Mouse (Mus musculus): ENCODE results near the gene Neurl3. TPM values are rescaled to one million over a fixed set of nuclear protein-coding genes. Genes with fewer than 3 reads are reported as not detected.

Gene Neurl3
- total and polyA plus RNA-seq, 2 experiments from 2014 or later: 0.16 to 1.8 TPM

DNA sequence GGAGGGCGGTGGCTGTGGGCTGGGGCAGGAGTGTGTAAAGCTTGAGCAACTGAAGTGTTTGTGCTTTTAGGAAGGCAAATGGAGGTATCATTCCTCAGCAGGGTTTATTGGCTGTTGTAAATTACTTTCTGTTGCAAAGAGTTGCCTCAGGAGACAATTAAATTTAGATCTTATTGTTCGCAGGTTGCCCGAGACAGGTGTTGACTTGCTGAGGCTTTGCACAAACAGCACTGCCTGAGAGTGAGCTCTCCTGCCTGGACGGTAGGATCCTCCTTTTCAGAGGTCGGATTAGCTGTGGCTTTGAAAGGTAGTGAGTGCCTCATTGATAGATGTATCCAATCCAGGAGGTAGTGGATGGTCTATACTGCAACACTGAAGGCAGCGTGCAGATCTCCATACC lies 31.6 kb upstream of the Neurl3 start:
- no peaks in the 10 kb centered on the region for H3K36me3 ChIP-seq (ENCODE audit: insufficient read depth, low read length)
- H3K27me3 ChIP-seq (ENCODE audit: insufficient read depth, low read length): no peaks in the 10 kb centered on the region
- no peak overlapping the region for H3K27ac ChIP-seq
- H3K9ac ChIP-seq (replicated peaks; ENCODE audit: low read length): no peak overlapping the region
- DNase-seq (ENCODE audit: low spot score) (no peak), ATAC-seq (no peak)
- WGBS: 81% methylated on average over 6 of the region's 6 CpGs
- H3K9me3 ChIP-seq (ENCODE audit: low read length): no peaks in the 10 kb centered on the region
- TF ChIP-seq CTCF (IDR thresholded peaks at IDR 0.05; ENCODE audit: low read depth): no peak
- peaks cover 8% of the 10 kb centered on the region; the same call in 1 of the 2 replicates for H3K4me1 ChIP-seq (ENCODE audit: insufficient read depth, low read length)
- no peak overlapping the region for H3K4me3 ChIP-seq (ENCODE audit: low read length)
- H3K4me2 ChIP-seq (ENCODE audit: low read depth, low read length): no peak overlapping the region

DNA sequence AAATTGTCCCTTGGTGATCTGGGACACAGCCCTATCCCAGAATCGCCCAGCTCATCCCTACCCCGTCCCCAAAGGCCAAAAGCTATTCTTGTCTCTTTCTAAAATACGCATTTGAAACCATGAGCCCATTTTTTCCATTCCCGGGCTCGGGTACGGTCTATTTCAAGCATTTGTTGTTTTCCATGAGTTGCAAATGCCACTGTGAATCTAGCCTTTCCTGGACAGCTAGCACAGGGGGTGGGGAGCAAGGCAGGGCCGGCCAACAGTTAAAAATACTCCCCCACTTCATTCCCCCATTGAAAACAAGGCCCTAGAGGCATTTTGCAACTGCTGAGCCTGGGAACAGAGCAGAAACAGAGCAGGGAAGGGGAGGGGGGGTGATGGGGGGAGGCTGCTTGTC lies 30.3 kb upstream of the Neurl3 start:
- Histone ChIP-seq H3K27ac (no peak overlapping the region), H3K36me3 (ENCODE audit: insufficient read depth, low read length) (no peaks in the 10 kb centered on the region), H3K9me3 (ENCODE audit: low read length) (no peaks in the 10 kb centered on the region), H3K27me3 (ENCODE audit: insufficient read depth, low read length) (no peaks in the 10 kb centered on the region), H3K4me2 (ENCODE audit: low read depth, low read length) (no peak overlapping the region), H3K4me1 (ENCODE audit: insufficient read depth, low read length) (peaks cover 8% of the 10 kb centered on the region; the same call in 1 of the 2 replicates), H3K4me3 (ENCODE audit: low read length) (no peak overlapping the region), H3K9ac (replicated peaks; ENCODE audit: low read length) (no peak overlapping the region)
- no peak for ATAC-seq
- 67% methylated on average over 7 of the region's 7 CpGs for WGBS
- no peak for DNase-seq (ENCODE audit: low spot score)
- TF ChIP-seq CTCF (IDR thresholded peaks at IDR 0.05; ENCODE audit: low read depth): no peak

DNA sequence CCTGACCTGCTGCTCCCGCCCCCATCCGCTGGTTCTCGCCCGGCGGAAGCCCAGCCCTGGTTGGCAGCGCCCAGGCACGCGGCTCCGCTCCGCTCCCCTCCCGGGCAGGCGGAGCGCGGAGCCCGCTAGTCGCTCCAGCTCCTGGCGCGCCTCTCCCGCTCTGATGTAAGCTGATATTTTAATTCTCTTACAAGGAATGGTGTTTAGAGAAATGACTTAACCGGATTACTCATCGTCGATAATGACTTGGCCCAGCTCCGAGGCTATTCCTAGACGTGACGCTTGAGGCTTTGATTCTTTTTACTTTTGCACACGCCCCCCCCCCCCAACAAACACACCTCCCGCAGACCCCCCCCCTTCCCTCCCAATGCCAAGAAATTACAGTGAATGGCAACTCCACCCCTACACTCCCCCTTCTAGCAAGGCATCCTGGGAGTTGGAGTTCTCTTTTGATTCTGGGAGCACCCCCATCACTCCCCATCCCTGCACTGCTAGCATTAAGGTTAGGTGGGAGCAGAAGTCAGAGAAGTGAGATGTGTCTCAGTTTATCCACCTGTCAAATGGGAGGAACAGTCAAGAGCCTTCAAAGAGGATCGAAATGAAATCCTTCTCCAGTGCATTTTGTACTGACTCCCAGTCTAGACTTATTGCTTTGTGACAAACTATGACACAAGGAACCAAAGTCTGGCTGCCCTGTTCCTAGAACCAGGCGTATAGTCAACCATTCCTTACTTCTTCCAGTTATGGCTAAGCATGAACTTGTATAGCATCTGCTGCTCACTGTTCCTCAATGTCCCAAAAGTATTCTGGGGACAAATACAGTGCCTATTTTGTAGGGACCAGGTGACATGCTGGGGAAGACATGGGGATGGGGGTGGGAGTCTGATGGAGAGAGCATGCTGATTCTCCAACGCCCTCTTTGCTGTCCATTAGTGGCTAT lies 29.2 kb upstream of the Neurl3 start:
- Histone ChIP-seq H3K36me3 (ENCODE audit: insufficient read depth, low read length) (no peaks in the 10 kb centered on the region), H3K27ac (no peak overlapping the region), H3K9ac (replicated peaks; ENCODE audit: low read length) (peak overlapping the region; percentile 40), H3K9me3 (ENCODE audit: low read length) (no peaks in the 10 kb centered on the region), H3K4me3 (ENCODE audit: low read length) (peak overlapping the region; percentile 30), H3K27me3 (ENCODE audit: insufficient read depth, low read length) (no peaks in the 10 kb centered on the region), H3K4me2 (ENCODE audit: low read depth, low read length) (peak overlapping the region; percentile 74), H3K4me1 (ENCODE audit: insufficient read depth, low read length) (peaks cover 8% of the 10 kb centered on the region; the same call in 1 of the 2 replicates)
- DNase-seq (ENCODE audit: low spot score) (peak; percentile 79), ATAC-seq (peak; percentile 64)
- 9% methylated on average over 30 of the region's 30 CpGs for WGBS
- no peak for TF ChIP-seq CTCF (IDR thresholded peaks at IDR 0.05; ENCODE audit: low read depth)

DNA sequence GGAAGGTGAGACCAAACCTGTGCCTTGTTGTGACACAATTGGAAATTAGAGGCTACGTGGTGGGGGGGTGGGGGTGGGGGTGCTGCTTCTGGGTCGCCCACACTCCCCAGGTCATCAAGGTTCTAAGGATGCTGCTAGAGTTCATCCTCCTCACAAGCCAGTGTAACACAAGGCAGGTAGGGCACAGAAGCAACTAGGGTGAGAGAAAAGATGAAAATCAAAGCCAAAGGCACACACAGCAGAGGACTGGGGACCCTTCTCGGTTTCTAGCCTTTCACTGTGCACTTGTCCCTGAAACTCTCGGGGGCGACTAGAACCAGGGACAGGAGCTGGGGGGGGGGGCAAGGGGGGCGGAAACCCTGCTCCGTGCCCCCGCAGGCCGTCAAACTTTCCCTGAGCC lies 28.5 kb upstream of the Neurl3 start:
- H3K36me3 ChIP-seq (ENCODE audit: insufficient read depth, low read length): no peaks in the 10 kb centered on the region
- peak overlapping the region; percentile 40 for H3K9ac ChIP-seq (replicated peaks; ENCODE audit: low read length)
- no peaks in the 10 kb centered on the region for H3K9me3 ChIP-seq (ENCODE audit: low read length)
- WGBS: 14% methylated on average over 9 of the region's 9 CpGs
- no peak for ATAC-seq
- no peaks in the 10 kb centered on the region for H3K27me3 ChIP-seq (ENCODE audit: insufficient read depth, low read length)
- H3K4me2 ChIP-seq (ENCODE audit: low read depth, low read length): peak overlapping the region; percentile 74
- H3K4me3 ChIP-seq (ENCODE audit: low read length): peak overlapping the region; percentile 30
- 0 out of 2 replicates have a peak, but pooled peaks cover under 1% of the 10 kb centered on the region for H3K4me1 ChIP-seq (ENCODE audit: insufficient read depth, low read length)
- no peak for DNase-seq (ENCODE audit: low spot score)
- no peak overlapping the region for H3K27ac ChIP-seq
- TF ChIP-seq CTCF (IDR thresholded peaks at IDR 0.05; ENCODE audit: low read depth): no peak

DNA sequence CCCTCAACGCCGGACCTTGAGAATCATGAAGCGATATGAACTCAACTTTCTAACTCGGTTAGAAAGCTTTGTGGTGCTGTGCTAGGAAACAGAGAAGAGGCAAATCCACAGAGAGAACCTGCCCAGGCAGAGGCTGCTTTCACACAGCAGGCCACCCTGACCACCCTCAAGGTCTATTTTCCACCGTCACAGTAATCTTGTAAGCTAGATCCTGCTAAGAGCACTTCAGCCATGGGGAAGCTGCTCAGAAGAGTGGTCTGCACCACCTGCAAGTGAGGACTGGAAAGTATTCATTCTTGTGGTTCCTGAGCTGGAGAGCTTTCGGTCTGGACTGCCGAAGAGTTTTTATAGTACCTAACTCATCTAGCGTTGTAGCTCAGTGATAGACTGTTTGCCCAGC lies 27.8 kb upstream of the Neurl3 start:
- no peak overlapping the region for H3K4me3 ChIP-seq (ENCODE audit: low read length)
- H3K9ac ChIP-seq (replicated peaks; ENCODE audit: low read length): no peak overlapping the region
- WGBS: 79% methylated on average over 8 of the region's 8 CpGs
- no peak for DNase-seq (ENCODE audit: low spot score)
- H3K4me2 ChIP-seq (ENCODE audit: low read depth, low read length): no peak overlapping the region
- no peaks in the 10 kb centered on the region for H3K36me3 ChIP-seq (ENCODE audit: insufficient read depth, low read length)
- TF ChIP-seq CTCF (IDR thresholded peaks at IDR 0.05; ENCODE audit: low read depth): no peak
- no peak for ATAC-seq
- H3K9me3 ChIP-seq (ENCODE audit: low read length): no peaks in the 10 kb centered on the region
- H3K27me3 ChIP-seq (ENCODE audit: insufficient read depth, low read length): no peaks in the 10 kb centered on the region
- no peaks in the 10 kb centered on the region for H3K4me1 ChIP-seq (ENCODE audit: insufficient read depth, low read length)
- no peak overlapping the region for H3K27ac ChIP-seq

DNA sequence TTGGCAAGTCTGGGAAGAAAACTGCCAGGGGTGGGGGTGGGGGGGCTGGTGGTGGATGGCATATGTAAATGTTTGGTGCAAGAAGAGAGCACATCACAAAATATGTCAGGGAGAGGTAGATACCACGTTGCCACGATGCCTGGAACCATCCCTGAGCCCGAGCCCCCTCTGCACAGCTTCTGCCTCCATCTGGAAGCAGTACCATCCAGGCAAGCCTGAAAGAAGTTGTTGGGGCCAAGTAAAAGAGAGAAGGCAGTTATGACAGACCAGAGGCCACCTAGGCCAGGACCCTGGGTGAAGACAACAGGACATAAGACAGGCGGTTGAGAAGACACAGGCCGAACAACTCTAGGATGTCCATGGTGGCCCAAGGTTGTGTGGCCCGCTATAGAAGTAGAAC lies 26.0 kb upstream of the Neurl3 start:
- ATAC-seq (no peak), DNase-seq (ENCODE audit: low spot score) (no peak)
- Histone ChIP-seq H3K4me1 (ENCODE audit: insufficient read depth, low read length) (no peaks in the 10 kb centered on the region), H3K27ac (no peak overlapping the region), H3K9me3 (ENCODE audit: low read length) (no peaks in the 10 kb centered on the region), H3K4me3 (ENCODE audit: low read length) (no peak overlapping the region), H3K4me2 (ENCODE audit: low read depth, low read length) (no peak overlapping the region), H3K27me3 (ENCODE audit: insufficient read depth, low read length) (no peaks in the 10 kb centered on the region), H3K36me3 (ENCODE audit: insufficient read depth, low read length) (no peaks in the 10 kb centered on the region), H3K9ac (replicated peaks; ENCODE audit: low read length) (no peak overlapping the region)
- WGBS: 87% methylated on average over 6 of the region's 6 CpGs
- TF ChIP-seq CTCF (IDR thresholded peaks at IDR 0.05; ENCODE audit: low read depth): no peak

DNA sequence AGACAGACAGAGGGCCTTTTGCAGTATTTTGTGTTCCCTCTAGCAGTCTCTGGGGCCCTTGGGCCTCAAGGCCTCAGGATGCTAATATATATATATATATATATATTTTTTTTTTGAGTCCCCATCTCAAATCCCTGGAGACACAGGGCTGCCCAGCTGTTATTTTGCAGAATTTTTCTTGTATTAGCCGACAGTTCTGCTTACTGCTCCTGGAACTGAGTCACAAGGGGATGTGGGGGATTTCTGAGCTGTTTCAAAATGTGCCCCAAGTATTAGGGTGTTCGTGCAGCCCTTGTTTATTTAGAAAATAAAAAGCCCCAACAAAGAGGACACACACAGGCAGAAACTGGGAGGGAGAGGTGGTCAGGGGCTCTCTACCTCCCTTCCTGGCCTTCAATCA lies 25.2 kb upstream of the Neurl3 start:
- ATAC-seq: no peak
- 54% methylated on average over 2 of the region's 2 CpGs for WGBS
- TF ChIP-seq CTCF (IDR thresholded peaks at IDR 0.05; ENCODE audit: low read depth): no peak

More for the DNA sequence above, 25.2 kb upstream of the Neurl3 start:
- H3K9ac ChIP-seq (replicated peaks; ENCODE audit: low read length): no peak overlapping the region
- no peaks in the 10 kb centered on the region for H3K36me3 ChIP-seq (ENCODE audit: insufficient read depth, low read length)
- H3K9me3 ChIP-seq (ENCODE audit: low read length): no peaks in the 10 kb centered on the region
- H3K27me3 ChIP-seq (ENCODE audit: insufficient read depth, low read length): no peaks in the 10 kb centered on the region
- no peak overlapping the region for H3K4me3 ChIP-seq (ENCODE audit: low read length)
- H3K4me1 ChIP-seq (ENCODE audit: insufficient read depth, low read length): no peaks in the 10 kb centered on the region
- no peak for DNase-seq (ENCODE audit: low spot score)
- no peak overlapping the region for H3K27ac ChIP-seq
- no peak overlapping the region for H3K4me2 ChIP-seq (ENCODE audit: low read depth, low read length)

All from hindbrain, postnatal 0 days (tissue).